Mouse (Mus musculus) thymus, adult 2 months (tissue): ENCODE results near the gene Btbd10.

ENCODE experiments used
- CTCF ChIP-seq: fragments of 200-500 bp; IDR thresholded peaks from 2 replicates; pipeline ENCODE4 v1.5.1; 2012; ENCODE audit warnings: mild to moderate bottlenecking, control low read depth, low read length, moderate library complexity, borderline replicate concordance; ENCODE audit not compliant: control insufficient read depth, poor library complexity, insufficient read depth; ENCODE audit errors: extremely low read depth
- POLR2A ChIP-seq: fragments of 200-500 bp; IDR thresholded peaks from 2 replicates; pipeline ENCODE4 v1.6.1; 2012; ENCODE audit warnings: mild to moderate bottlenecking, low read length, control low read depth, moderate library complexity; ENCODE audit not compliant: control insufficient read depth, poor library complexity, insufficient read depth; ENCODE audit errors: extremely low read depth

DNA sequence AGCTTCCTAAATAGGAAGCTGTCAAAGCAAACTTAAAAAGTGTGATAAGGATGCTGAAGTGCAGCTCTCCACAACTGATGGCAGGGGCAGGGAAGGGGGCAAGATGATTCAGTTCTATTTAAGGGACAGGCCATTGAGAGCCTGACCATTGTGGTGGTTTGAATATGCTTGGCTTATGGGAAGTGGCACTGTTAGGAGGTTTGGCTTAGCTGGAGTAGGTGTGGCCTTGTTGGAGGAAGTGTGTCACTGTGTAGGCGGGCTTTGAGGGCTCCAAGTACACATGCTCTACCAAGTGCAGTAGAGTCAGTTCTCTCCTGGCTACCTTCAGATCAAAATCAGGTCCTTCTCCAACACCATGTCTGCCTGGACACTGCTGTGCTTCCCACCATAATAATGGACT is 47.3 kb upstream of the Btbd10 start:
- TF ChIP-seq CTCF (no peak), POLR2A (no peak)
